Mouse (Mus musculus) heart, adult 2 months (tissue): Measurements from ENCODE around the gene Cacna1s.

Experiments used
- CTCF ChIP-seq: fragments of 200-600 bp; IDR thresholded peaks from 2 replicates; pipeline ENCODE4 v1.8.1; 2022; ENCODE audit warnings: antibody characterized with exemption, mild to moderate bottlenecking, moderate library complexity
- EP300 ChIP-seq: fragments of 200-500 bp; IDR thresholded peaks from 2 replicates; pipeline ENCODE4 v1.6.1; 2011; ENCODE audit warnings: low read depth, low read length, control low read depth; ENCODE audit not compliant: insufficient read depth
- POLR2A ChIP-seq: fragments of 200-500 bp; IDR thresholded peaks from 2 replicates; pipeline ENCODE4 v1.6.1; 2011; ENCODE audit warnings: mild to moderate bottlenecking, low read depth, low read length, control low read depth; ENCODE audit not compliant: insufficient read depth

DNA sequence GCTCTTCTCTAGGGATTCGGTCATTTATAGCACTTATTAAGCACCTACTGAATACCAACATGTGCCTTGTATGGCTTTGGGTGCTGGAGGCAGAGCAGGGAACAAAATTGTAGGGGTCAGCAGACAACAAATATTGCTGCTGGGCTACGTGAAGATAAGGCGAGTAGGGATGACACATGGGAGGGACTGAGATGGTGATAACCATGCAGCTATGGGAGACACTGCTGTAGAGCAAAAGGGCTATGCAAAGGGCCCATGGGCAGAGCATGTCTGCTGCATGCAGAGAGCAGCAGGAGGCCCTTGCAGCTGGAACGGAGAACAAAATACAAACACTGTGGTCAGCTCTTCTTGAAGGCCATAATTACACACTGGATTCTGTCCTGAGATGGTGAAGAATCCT is 49.5 kb downstream of the Cacna1s start:
- TF ChIP-seq EP300 (no peak), CTCF (no peak), POLR2A (no peak)
